Mouse (Mus musculus) intestine, embryonic 16.5 days (tissue): Measurements from ENCODE around the gene Gm21865. TPM values are rescaled to one million over a fixed set of nuclear protein-coding genes. Genes with fewer than 3 reads are reported as not detected.
"Not testable (repeated sequence)": the region's sequence is repeated elsewhere in the genome, so short reads cannot be mapped to it uniquely, and the experiment has no call there.

Source experiments
- ATAC-seq: fragments of 200-750 bp; cut with Nextera tagmentation; 2 replicates; pipeline ENCODE4 v1.8.0; 2017; ENCODE audit warnings: moderate TSS enrichment, moderate library complexity
- H3K27ac ChIP-seq: fragments of 300-500 bp; sonication (generic); 2 replicates; pipeline ENCODE4 v1.5.1; 2014; ENCODE audit warnings: mild to moderate bottlenecking, low read length
- H3K27me3 ChIP-seq: fragments of 300-500 bp; sonication (generic); replicated peaks from 2 replicates; pipeline ENCODE4 v1.6.1; 2014; ENCODE audit warnings: low read length, control low read depth, mixed read lengths; ENCODE audit not compliant: control insufficient read depth, insufficient read depth
- H3K36me3 ChIP-seq: fragments of 300-500 bp; sonication (generic); 2 replicates; pipeline ENCODE4 v1.6.1; 2014; ENCODE audit warnings: low read length, control low read depth; ENCODE audit not compliant: control insufficient read depth, insufficient read depth
- H3K4me1 ChIP-seq: fragments of 300-500 bp; sonication (generic); 2 replicates; pipeline ENCODE4 v1.6.1; 2014; ENCODE audit warnings: low read length, control low read depth, mixed read lengths; ENCODE audit not compliant: control insufficient read depth, insufficient read depth
- H3K4me2 ChIP-seq: fragments of 300-500 bp; sonication (generic); 2 replicates; pipeline ENCODE4 v1.6.1; 2014; ENCODE audit warnings: low read depth, low read length, control low read depth
- H3K4me3 ChIP-seq: fragments of 300-500 bp; sonication (generic); 2 replicates; pipeline ENCODE4 v1.5.1; 2014; ENCODE audit warnings: mild to moderate bottlenecking, low read length
- H3K9ac ChIP-seq: fragments of 300-500 bp; sonication (generic); 2 replicates; pipeline ENCODE4 v1.6.1; 2014; ENCODE audit warnings: low read depth, low read length
- H3K9me3 ChIP-seq: fragments of 300-500 bp; sonication (generic); 2 replicates; pipeline ENCODE4 v1.6.1; 2016; ENCODE audit warnings: low read length, control low read depth; ENCODE audit not compliant: control insufficient read depth
- WGBS: fragments of 180-500 bp; shearing (Covaris S2); extraction: QIAGEN DNeasy Blood & Tissue Kit; methylation state at CpG from one replicate; pipeline ENCODE4 v1.1.7; 2014; 5-methylcytosine and 5-hydroxymethylcytosine counted together
- polyA plus RNA-seq: library from polyadenylated mRNA; unstranded; fragments of >200 nt; fragmentation: Nextera tagmentation; extraction: Ambion mirVana; gene quantifications from 2 replicates; pipeline ENCODE4 v1.2.1, GENCODE M21; 2015

Gm21865 gene
- not detected in 2 replicates for polyA plus RNA-seq

DNA sequence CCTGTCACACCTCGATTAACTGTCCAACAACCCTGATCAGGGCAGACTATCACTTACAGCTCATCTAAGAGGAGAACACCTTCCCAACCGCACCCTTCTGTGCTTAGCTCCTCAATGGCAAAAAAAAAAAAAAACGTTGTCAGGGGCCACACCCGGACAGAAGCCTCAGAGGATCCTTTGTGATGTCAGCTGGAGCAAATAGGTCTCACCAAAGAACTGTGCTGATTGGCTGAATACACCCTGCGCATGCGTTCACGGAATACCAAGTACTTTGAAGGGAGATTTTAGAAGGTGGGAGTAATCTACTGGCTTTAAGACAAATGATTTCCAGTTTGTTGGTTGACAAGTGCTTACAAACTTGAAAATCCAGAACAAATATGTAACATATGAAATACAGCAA, at the start of gene Gm21865:
TSS of gene Gm21865 (minus strand) at position 101 of the 400 bp plus-strand sequence.
- not testable (repeated sequence) for H3K4me3 ChIP-seq, H3K9ac ChIP-seq, H3K4me1 ChIP-seq, ATAC-seq, H3K27me3 ChIP-seq, H3K27ac ChIP-seq, H3K4me2 ChIP-seq, H3K36me3 ChIP-seq, H3K9me3 ChIP-seq
- 45% methylated on average over 2 of the region's 7 CpGs for WGBS

Other genes with a start within 250 kb of the Gm21865 start
- gene Gm21882, start 64.6 kb upstream of the Gm21865 start, polyA plus RNA-seq, result not detected in 2 replicates